Mouse (Mus musculus) left cerebral cortex, postnatal 10 days (tissue): ENCODE results near the gene Gm3776. TPM values are rescaled to one million over a fixed set of nuclear protein-coding genes. Genes with fewer than 3 reads are reported as not detected.
"Not testable (repeated sequence)": the region's sequence is repeated elsewhere in the genome, so short reads cannot be mapped to it uniquely, and the experiment has no call there.

Experiments
- DNase-seq, 2 experiments: peaks; one replicate each; pipeline ENCODE4 v3.0.0; 2021 to 2022; ENCODE audit warnings: low spot score in 2 of 2, mixed read lengths in 1 of 2; ENCODE audit errors: extremely low spot score in 1 of 2
- intact Hi-C: fragments of 180-260 bp; cut with DNase I; formaldehyde crosslinking; loops from one replicate; pipeline ENCODE4 v1.15.1; 2025
- total RNA-seq, 2 experiments: library from RNA; stranded (reverse); gene quantifications; 2 replicates each; pipeline ENCODE4 v1.2.3; 2021

Gm3776 gene
- total RNA-seq, 2 experiments from 2014 or later: not detected

DNA sequence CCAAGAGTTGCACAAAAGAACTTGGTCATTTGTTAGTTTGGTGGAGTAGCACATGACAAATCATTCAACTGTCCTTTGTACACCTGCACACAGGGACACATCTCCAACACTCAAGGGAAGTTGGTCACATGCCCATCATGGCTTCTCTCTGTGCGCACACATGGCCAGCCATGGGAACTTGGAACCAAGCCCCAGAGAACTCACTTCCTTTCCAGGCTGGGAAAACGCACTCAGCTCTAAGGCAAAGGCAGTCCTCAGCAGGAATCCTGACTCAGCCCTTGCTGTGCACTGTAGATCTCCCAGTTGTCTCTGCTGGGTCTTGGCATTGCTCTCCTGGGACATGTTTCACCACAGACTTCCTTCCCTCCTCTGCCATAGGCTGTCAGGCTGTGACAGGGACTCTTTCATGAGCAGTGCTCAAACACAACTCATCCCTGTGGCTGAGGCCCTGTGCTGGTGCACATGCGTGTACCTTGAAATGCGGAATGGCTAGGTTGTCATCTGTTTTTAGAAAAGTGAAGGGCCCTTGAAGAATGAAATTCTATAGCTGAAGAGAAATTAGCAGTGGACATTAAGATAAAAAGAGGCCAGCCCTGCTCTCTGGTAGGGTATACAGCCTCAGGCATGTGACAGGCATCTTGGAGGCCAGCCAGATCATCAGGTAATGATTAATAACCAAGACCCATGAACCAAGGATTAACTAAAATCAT lies 25.2 kb downstream of the Gm3776 start:
- intact Hi-C loops, DNase-seq: not testable (repeated sequence)

GRCm38 (mm10) chr9:78289063-78289462 lies 32.1 kb downstream of the Gm3776 start:
- DNase-seq, intact Hi-C loops: not testable (repeated sequence)

- DNase-seq, intact Hi-C loops: not testable (repeated sequence)
Measured at GRCm38 (mm10) chr9:78289723-78290122, 32.8 kb downstream of the Gm3776 start, which contains the start of gene Gm10639. Gm10639 (plus strand) TSS chr9:78289923.

GRCm38 (mm10) chr9:78292462-78292861 lies 35.5 kb downstream of the Gm3776 start:
- DNase-seq, intact Hi-C loops: not testable (repeated sequence)

GRCm38 (mm10) chr9:78293683-78294082 lies 36.8 kb downstream of the Gm3776 start:
- intact Hi-C loops, DNase-seq: not testable (repeated sequence)

DNA sequence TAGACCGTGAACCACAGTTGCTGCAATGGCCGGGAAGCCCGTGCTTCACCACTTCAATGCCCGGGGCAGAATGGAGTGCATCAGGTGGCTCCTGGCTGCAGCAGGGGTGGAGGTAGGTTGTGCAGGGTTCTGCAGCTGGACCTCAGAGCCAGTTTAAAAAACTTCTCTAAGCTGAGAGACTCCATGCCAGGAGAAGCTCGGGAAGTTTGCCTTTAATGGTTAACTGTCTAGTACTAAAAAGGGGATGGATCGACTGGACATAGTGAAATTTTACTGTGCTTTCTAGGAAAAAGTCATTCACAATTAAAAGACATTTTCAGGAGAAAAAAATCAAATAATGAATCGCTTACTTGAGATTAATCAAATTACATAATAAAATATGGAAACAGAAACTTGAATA lies 37.9 kb downstream of the Gm3776 start:
- intact Hi-C loops, DNase-seq: not testable (repeated sequence)

- DNase-seq: peak in 1 of 2 experiments; percentile 24
- intact Hi-C loops: not testable (repeated sequence)
Measured at GRCm38 (mm10) chr9:78296089-78296488, 39.2 kb downstream of the Gm3776 start.

DNA sequence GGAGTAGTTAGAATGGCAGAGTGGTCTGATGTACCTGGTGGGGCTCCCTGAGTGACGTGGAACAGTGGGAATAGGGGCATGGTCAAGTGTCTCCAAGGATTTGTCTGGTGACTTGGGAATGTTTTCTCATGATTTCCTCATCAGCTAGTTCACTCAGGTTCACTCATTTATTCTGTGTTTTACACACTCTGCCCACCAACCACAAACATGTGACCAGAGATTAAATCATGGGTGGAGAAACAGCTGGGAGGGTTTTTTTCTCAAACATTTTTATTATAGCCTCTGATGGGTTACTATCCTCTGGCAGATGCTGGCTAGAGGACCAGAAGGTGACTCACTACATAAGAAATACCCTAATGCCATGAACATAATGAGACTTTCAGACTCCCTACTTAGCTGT lies 41.3 kb downstream of the Gm3776 start:
- intact Hi-C loops: no loop called here
- DNase-seq: no peak

DNA sequence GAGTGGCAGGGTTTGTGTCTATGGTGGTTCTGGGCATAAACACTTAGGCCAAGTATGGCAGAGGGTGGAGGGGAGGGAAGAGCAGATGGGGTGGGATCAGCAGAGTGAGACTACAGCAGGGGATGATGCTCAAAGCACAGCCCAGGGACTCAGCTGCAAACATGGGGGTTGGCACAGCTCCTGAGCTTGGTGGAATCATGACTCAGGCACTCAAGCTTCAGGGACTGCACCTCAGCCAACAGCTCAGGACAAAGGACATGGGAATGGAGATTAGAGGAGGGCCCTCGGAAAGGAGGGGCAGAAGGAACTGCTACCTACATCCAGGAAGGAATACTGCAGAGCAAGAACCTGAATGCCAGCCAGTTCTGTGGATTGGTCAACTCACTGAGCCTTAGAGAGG lies 42.2 kb downstream of the Gm3776 start:
- intact Hi-C loops, DNase-seq: not testable (repeated sequence)

- intact Hi-C loops, DNase-seq: not testable (repeated sequence)
Measured at GRCm38 (mm10) chr9:78308122-78308521, 51.2 kb downstream of the Gm3776 start.

- intact Hi-C loops: no loop called here
- no peak for DNase-seq
Measured at GRCm38 (mm10) chr9:78314696-78315095, 57.8 kb downstream of the Gm3776 start, which contains the start of gene Omt2a. Omt2a (minus strand) TSS chr9:78314796.

Other genes starting within 250 kb of the Gm3776 start
- gene Gcm1, start 205.2 kb upstream of the Gm3776 start, total RNA-seq: not detected
- 100 to 1,000 TPM; 116 to 120 TPM for gene Fbxo9, start 148.1 kb upstream of the Gm3776 start, total RNA-seq
- 10 to 100 TPM; 23.8 to 27.2 TPM for gene Ick, start 147.9 kb upstream of the Gm3776 start, total RNA-seq
- gene Gsta4, start 74.4 kb upstream of the Gm3776 start, total RNA-seq: 10 to 100 TPM; 21.5 to 21.6 TPM
- gene Gsta1, start 26.5 kb upstream of the Gm3776 start, total RNA-seq: not detected
- gene Gm10639, start 32.8 kb downstream of the Gm3776 start, total RNA-seq: not detected
- gene Omt2a, start 57.7 kb downstream of the Gm3776 start, total RNA-seq: not detected
- not detected for gene Omt2b, start 70.5 kb downstream of the Gm3776 start, total RNA-seq
- gene Gsta2, start 98.7 kb downstream of the Gm3776 start, total RNA-seq: not detected
- 1 to 10 TPM in 1 of 2 experiments, under 1 TPM in 1; 0.60 to 1.3 TPM for gene Dppa5a, start 111.0 kb downstream of the Gm3776 start, total RNA-seq
- under 1 TPM; 0.30 to 0.32 TPM for gene Ooep, start 121.6 kb downstream of the Gm3776 start, total RNA-seq
- not detected for gene Ddx43, start 138.6 kb downstream of the Gm3776 start, total RNA-seq
- gene Cgas, start 186.1 kb downstream of the Gm3776 start, total RNA-seq: under 1 TPM; 0.66 to 0.83 TPM
- gene Mto1, start 191.1 kb downstream of the Gm3776 start, total RNA-seq: 10 to 100 TPM; 21.1 to 21.2 TPM
- 1 to 10 TPM in 1 of 2 experiments, under 1 TPM in 1; 0.88 to 1.8 TPM for gene Gm17324, start 191.7 kb downstream of the Gm3776 start, total RNA-seq
- 1,000 to 10,000 TPM; 3,801 to 3,978 TPM for gene Eef1a1, start 232.0 kb downstream of the Gm3776 start, total RNA-seq